In the genomic region with DNA sequence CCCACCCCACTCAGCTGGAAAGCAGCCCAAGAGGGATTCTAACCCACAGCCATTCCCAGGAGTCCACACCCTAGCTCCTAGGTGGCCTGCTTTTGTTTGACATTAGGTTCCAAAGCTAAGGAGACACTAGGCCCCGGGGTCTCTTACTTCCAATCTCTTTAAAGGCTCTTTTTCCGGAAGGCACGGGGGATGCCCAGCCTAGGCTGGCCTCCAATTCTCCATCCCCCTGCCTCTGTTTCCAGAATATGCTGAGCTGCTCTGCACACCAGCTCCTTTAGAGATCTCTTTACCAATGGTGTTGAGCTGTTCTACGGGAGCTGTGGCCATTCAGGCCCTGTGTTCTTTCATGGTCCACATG, we compare ENCODE assay signal across 8 mouse cellular contexts. TPM values are rescaled to one million over a fixed set of nuclear protein-coding genes. Genes with fewer than 3 reads are reported as not detected.
DNase-seq lines count a peak whose midpoint lies in the region; ATAC-seq and TF ChIP-seq lines count a peak whose summit lies in the region.

No protein-coding gene starts in this region.

- no peak for TF ChIP-seq POLR2A in heart, adult 2 months (IDR thresholded peaks at IDR 0.05; ENCODE audit: insufficient read depth, low read depth, low read length)

- H3K27me3 ChIP-seq in heart, adult 2 months (ENCODE audit: control insufficient read depth, insufficient read depth, low read length) = no peaks in the 10 kb centered on the region
- H3K27me3 ChIP-seq in E14TG2a.4 (ENCODE audit: insufficient read depth, low read length) = peaks cover 46% of the 10 kb centered on the region
- H3K27me3 ChIP-seq in heart, postnatal 0 days (ENCODE audit: control insufficient read depth, insufficient read depth, low read length) = no peaks in the 10 kb centered on the region

- H3K4me1 ChIP-seq in heart, adult 2 months (ENCODE audit: control insufficient read depth, insufficient read depth, low read length) = peaks cover 3% of the 10 kb centered on the region
- peaks cover 58% of the 10 kb centered on the region for H3K4me1 ChIP-seq in E14TG2a.4 (replicated peaks; ENCODE audit: low read depth, low read length)
- peaks cover 12% of the 10 kb centered on the region; the same call in 1 of the 2 replicates for H3K4me1 ChIP-seq in heart, postnatal 0 days (ENCODE audit: control insufficient read depth, insufficient read depth)

- H3K4me3 ChIP-seq in heart, adult 2 months = peak overlapping the region; percentile 65
- H3K4me3 ChIP-seq in E14TG2a.4 (replicated peaks; ENCODE audit: low read length) (peak overlapping the region; percentile 89), macrophage (ENCODE audit: inconsistent target) (peak overlapping the region; percentile 99)
- H3K4me3 ChIP-seq in heart, postnatal 0 days (ENCODE audit: low read depth, low read length) = peak overlapping the region; percentile 62

- H3K9ac ChIP-seq in heart, adult 2 months (ENCODE audit: low read depth, low read length) = no peak overlapping the region
- H3K9ac ChIP-seq in heart, postnatal 0 days (replicated peaks; ENCODE audit: low read depth, low read length) = no peak overlapping the region

- DNase-seq in heart, adult 2 months = no peak
- no peak for DNase-seq in heart, postnatal 14 days
- no peak for DNase-seq in heart, postnatal 0 days (ENCODE audit: low spot score)
- DNase-seq in gastrocnemius, postnatal 25 days = no peak
- no peak for DNase-seq in left cerebral cortex, adult 8-10 months (ENCODE audit: low spot score in 2 of 2)
- no peak for DNase-seq in adrenal gland, postnatal 25 days

- peak overlapping the region; percentile 94 for H3K4me2 ChIP-seq in heart, postnatal 0 days (ENCODE audit: low read depth, low read length)

- H3K36me3 ChIP-seq in heart, adult 2 months (ENCODE audit: control insufficient read depth, insufficient read depth, low read length) = no peaks in the 10 kb centered on the region
- H3K36me3 ChIP-seq in E14TG2a.4 (ENCODE audit: insufficient read depth, low read length) (peaks cover 5% of the 10 kb centered on the region), macrophage (ENCODE audit: inconsistent target) (peaks cover 12% of the 10 kb centered on the region)
- H3K36me3 ChIP-seq in heart, postnatal 0 days (replicated peaks; ENCODE audit: control insufficient read depth, insufficient read depth, low read length) = no peaks in the 10 kb centered on the region

- peak overlapping the region; percentile 15; the same call in 1 of the 2 replicates for H3K27ac ChIP-seq in heart, adult 2 months
- peak overlapping the region; percentile 2; the same call in 1 of the 2 replicates for H3K27ac ChIP-seq in heart, postnatal 0 days (ENCODE audit: low read depth)
- H3K27ac ChIP-seq in macrophage = peak overlapping the region; percentile 94

- H3K79me2 ChIP-seq in heart, adult 2 months (replicated peaks; ENCODE audit: control insufficient read depth, insufficient read depth, low read length) = no peaks in the 10 kb centered on the region; the same call in 1 of the 2 replicates
- peaks cover 64% of the 10 kb centered on the region for H3K79me2 ChIP-seq in macrophage (ENCODE audit: inconsistent target)

- no peak for TF ChIP-seq CTCF in heart, adult 2 months (IDR thresholded peaks at IDR 0.05)
- TF ChIP-seq CTCF in E14TG2a.4 (conservative IDR thresholded peaks at IDR 0.05; ENCODE audit: low read length) = no peak
- no peak for TF ChIP-seq CTCF in heart, postnatal 0 days (IDR thresholded peaks at IDR 0.05; ENCODE audit: low read depth)

- intact Hi-C loops in heart, adult 2 months (cut with DNase I) = no loop called here
- intact Hi-C loops in heart, postnatal 14 days (cut with DNase I) = no loop called here

- no peak for TF ChIP-seq EP300 in heart, adult 2 months (IDR thresholded peaks at IDR 0.05; ENCODE audit: insufficient read depth, low read depth, low read length)
- TF ChIP-seq EP300 in heart, postnatal 0 days (IDR thresholded peaks at IDR 0.05; ENCODE audit: low read depth) = no peak

- ATAC-seq in heart, postnatal 0 days (ENCODE audit: insufficient read depth, low read depth) = no peak

- WGBS in heart, adult 2 months = 75% methylated on average over 4 of the region's 4 CpGs
- WGBS in heart, postnatal 0 days = 71% methylated on average over 4 of the region's 4 CpGs
- 67% methylated on average over 4 of the region's 4 CpGs for WGBS in macrophage (ENCODE audit: missing documents)

- H3K9me3 ChIP-seq in E14TG2a.4 (ENCODE audit: low read length) = no peaks in the 10 kb centered on the region
- no peaks in the 10 kb centered on the region for H3K9me3 ChIP-seq in heart, postnatal 0 days (replicated peaks; ENCODE audit: control insufficient read depth, low read length)

RNA-seq across cellular contexts. Expression of gene Cotl1, which starts 1.4 kb away (rescaled TPM):
- 10 to 100 TPM; 17.5 to 20.4 TPM for total RNA-seq in heart, adult 2 months (2021)
- 16.5 and 23.2 TPM in 2 replicates for polyA plus RNA-seq in heart, adult 2 months (2012; rRNA removed)
- total RNA-seq in heart, postnatal 14 days (2021) = 10 to 100 TPM; 26.1 to 29.3 TPM
- total RNA-seq in heart, postnatal 0 days (2014; rRNA removed; ENCODE audit: low replicate concordance) = 28.3 and 79.5 TPM in 2 replicates
- 15.4 and 22.3 TPM in 2 replicates for polyA plus RNA-seq in heart, postnatal 0 days (2015; fragmentation: Nextera tagmentation; extraction: Ambion mirVana)
- total RNA-seq in macrophage (2018; cell fraction: chromatin; rRNA removed) = 100 to 1,000 TPM in 1 of 26 experiments, 10 to 100 TPM in 24, 1 to 10 TPM in 1; 9.6 to 147 (median 49.2) TPM
- 100 to 1,000 TPM; 588 to 806 (median 705) TPM for total RNA-seq in macrophage (2018; cell fraction: cytosol; rRNA removed)
- 100 to 1,000 TPM in 24 of 26 experiments, 10 to 100 TPM in 2; 50.1 to 383 (median 147) TPM for total RNA-seq in macrophage (2018; cell fraction: nucleus; rRNA removed)
- polyA plus RNA-seq in macrophage (2018) = 407 to 941 TPM (median 598 TPM) in 3 replicates
- 10 to 100 TPM in 1 of 2 experiments, 1 to 10 TPM in 1; 6.5 to 11.3 TPM for total RNA-seq in gastrocnemius, postnatal 25 days (2021)
- total RNA-seq in left cerebral cortex, adult 8-10 months (2022) = 100 to 1,000 TPM in 1 of 4 experiments, 10 to 100 TPM in 3; 52.1 to 105 (median 68.9) TPM
- total RNA-seq in adrenal gland, postnatal 25 days (2021) = 38.3 and 40.8 TPM in 2 replicates

RNA-seq across cellular contexts. Expression of gene Klhl36, which starts 23.1 kb away (rescaled TPM):
- 1 to 10 TPM; 2.6 to 2.7 TPM for total RNA-seq in heart, adult 2 months (2021)
- 5.7 and 6.0 TPM in 2 replicates for polyA plus RNA-seq in heart, adult 2 months (2012; rRNA removed)
- total RNA-seq in heart, postnatal 14 days (2021) = 1 to 10 TPM; 3.7 TPM
- 6.5 and 10.0 TPM in 2 replicates for total RNA-seq in heart, postnatal 0 days (2014; rRNA removed; ENCODE audit: low replicate concordance)
- 6.7 and 6.9 TPM in 2 replicates for polyA plus RNA-seq in heart, postnatal 0 days (2015; fragmentation: Nextera tagmentation; extraction: Ambion mirVana)
- 10 to 100 TPM in 7 of 26 experiments, 1 to 10 TPM in 18, under 1 TPM in 1; 0.70 to 12.8 (median 6.1) TPM for total RNA-seq in macrophage (2018; cell fraction: chromatin; rRNA removed)
- total RNA-seq in macrophage (2018; cell fraction: cytosol; rRNA removed) = 1 to 10 TPM; 1.8 to 9.2 (median 6.8) TPM
- total RNA-seq in macrophage (2018; cell fraction: nucleus; rRNA removed) = 1 to 10 TPM in 25 of 26 experiments, under 1 TPM in 1; 0.93 to 9.8 (median 5.3) TPM
- 2.8 to 6.7 TPM (median 5.1 TPM) in 3 replicates for polyA plus RNA-seq in macrophage (2018)
- total RNA-seq in gastrocnemius, postnatal 25 days (2021) = 1 to 10 TPM; 1.3 to 1.4 TPM
- 1 to 10 TPM; 7.4 to 8.6 (median 8.4) TPM for total RNA-seq in left cerebral cortex, adult 8-10 months (2022)
- 6.9 and 13.5 TPM in 2 replicates for total RNA-seq in adrenal gland, postnatal 25 days (2021)

Comparison
In these comparisons a context has a peak if more than half of its experiments do, and no peak if none do; other contexts are left out.
1. H3K27ac ChIP-seq: peak in every context shown above with its lines; median percentile 94 in macrophage; 15 in heart, adult 2 months; 2 in heart, postnatal 0 days.